Mouse (Mus musculus): Measurements from ENCODE around the gene Cep85l.

The Cep85l gene

DNA sequence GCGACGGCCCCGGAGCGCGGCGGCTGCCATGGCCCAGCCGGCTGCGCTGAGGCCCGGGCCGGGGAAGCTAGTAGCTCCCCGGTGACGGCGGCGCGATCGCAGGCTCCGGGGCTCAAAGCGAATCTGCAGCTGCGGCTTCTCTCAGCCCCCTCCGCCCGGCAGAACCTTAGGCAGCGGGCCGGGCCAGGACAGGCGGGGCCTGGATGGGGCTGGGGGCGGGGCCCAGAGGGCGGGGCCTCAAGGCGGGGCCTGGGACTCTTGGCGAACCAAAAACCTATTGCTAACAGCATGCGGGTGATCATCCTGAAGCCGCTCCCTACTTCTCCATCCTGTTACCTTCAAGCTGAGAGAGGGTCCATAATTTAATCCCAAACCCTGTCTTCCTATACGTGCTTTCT, at the start of gene Cep85l:
Gene Cep85l, minus strand, starts transcription at position 239 of the 398 bp plus-strand sequence.
- peak; percentile 77 for DNase-seq (ENCODE audit: low read depth, low spot score)

DNA sequence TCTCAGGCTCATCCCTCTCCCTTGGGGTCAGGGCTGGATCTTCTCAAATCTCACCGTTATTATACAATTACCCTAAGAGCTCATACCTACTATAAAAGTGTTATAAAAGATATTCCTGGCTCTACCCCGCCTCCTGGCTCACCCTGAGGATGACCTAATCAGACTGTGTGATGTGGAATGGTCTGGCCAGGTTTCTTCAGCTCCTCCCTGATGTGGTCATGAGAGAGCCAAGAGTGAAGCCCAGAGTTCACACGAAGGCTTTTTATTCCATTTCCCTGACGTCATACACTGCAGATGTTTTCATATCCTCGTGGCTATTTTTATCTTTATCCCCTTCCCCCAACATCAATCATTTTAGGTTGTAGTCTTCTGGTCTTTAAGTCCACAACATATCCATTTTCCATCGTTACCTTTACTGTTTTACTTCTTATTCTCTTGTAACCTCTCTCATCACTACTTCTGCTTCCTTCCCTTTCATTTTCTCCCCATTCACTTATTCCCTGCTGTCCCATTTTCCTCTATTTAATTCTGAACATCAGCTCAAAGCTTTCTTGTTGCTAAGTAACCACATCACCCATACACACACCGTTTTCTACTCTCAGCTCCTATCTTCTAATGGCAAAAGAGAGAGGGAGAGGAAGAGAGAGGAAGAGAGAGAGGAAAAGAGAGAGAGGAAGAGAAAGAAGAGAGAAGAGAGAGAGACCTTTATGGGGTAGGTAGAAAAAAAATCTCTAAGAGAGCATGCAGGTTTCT, 49.1 kb upstream of the Cep85l start:
- DNase-seq (ENCODE audit: low read depth, low spot score), result no peak

- no peak for DNase-seq (ENCODE audit: low read depth, low spot score)
These were observed 46.8 kb upstream of the Cep85l start for GRCm38 (mm10) chr10:53426524-53426923.

DNA sequence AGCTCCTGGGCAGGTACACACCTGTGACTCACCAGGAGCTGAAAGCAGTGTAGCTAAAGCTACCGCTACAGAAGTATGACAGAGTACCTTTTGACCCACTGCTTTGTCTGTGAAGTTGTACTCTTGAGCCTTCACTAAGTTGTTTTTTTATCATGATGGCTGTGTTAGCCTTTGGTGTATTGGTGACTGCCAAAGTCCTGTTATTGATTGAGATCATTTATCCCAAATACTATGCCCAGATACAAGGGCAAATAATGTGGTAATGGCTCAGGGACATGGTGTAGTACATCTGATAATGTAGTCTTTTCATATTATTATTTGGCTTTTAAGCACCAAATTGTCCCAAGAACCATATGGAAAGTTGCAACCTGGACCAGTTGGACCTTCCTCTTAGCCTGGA, 43.3 kb upstream of the Cep85l start:
- DNase-seq (ENCODE audit: low read depth, low spot score), result no peak

- DNase-seq (ENCODE audit: low read depth, low spot score), result no peak
These were observed 42.5 kb upstream of the Cep85l start for GRCm38 (mm10) chr10:53422206-53422605.

DNA sequence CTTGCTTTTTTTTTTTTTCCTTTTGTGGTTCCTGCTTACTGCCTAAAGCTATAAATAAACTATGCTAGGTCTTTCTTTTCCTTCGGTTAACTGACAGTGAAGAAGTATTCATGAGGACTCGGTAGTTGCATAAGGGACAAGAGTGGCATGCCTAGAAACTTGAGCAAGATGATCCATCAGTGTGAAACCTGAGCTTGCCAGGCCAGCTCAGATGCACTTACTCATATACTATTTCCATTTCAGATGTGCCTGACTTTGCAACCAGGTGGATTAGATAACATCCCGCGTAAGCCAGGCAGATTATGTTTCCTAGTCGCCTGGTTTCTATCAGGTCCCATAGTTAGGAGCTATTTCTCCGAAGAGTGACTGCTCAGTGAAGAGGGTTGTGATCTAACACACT, 41.9 kb upstream of the Cep85l start:
- DNase-seq (ENCODE audit: low read depth, low spot score), result no peak

DNA sequence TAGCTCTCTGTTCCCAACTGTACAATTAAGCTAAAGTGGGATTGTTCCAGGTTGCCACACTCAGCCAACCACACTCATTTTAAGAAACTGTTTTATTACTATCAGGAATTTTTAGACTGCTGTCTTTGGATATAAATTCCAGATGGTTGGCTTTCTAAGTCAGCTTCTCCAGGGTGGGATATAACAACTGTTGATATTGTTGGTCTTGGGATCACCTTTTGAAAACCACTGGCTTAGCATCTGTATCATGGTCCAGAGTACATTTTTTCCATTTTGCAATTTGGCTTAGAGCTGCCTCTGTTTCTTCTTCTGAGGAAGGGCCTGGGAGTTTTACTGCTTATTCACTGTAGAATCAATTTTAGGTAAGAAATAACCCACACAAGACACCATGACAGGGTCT, 40.3 kb upstream of the Cep85l start:
- DNase-seq (ENCODE audit: low read depth, low spot score), result no peak

DNA sequence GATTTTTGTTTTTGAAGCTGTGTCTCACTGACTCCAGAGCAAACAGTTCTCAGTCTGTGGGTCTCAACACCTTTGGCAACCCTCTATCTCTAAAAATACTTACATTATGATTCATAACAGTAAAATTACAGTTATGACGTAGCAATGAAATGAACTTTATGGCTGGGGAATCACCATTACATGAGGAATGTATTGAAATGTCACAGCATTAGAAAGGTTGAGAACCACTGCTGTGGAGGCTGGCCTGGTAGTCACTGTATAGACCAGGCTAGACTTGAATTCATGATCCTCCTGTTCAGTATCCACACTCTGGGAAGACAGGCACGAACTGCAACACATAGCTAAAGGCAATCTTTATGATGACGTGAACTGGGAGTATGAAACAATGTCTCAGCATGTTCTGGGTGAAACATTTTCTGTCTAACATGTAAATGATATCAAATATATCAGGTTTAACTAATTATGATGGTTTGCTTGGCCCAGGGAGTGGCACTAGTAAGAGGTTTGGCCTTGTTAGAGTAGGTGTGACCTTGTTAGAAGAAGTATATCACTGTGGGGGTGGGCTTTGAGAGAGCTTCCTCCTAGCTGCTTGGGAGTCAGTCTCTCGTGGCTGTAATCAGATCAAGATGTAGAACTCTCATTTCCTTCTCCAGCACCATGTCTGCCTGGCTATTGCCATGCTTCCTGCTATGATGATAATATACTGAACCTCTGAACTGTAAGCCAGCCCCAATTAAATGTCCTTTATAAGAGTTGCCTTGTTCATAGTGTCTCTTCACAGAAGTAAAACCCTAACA, 39.6 kb upstream of the Cep85l start:
- DNase-seq (ENCODE audit: low read depth, low spot score), result no peak

DNA sequence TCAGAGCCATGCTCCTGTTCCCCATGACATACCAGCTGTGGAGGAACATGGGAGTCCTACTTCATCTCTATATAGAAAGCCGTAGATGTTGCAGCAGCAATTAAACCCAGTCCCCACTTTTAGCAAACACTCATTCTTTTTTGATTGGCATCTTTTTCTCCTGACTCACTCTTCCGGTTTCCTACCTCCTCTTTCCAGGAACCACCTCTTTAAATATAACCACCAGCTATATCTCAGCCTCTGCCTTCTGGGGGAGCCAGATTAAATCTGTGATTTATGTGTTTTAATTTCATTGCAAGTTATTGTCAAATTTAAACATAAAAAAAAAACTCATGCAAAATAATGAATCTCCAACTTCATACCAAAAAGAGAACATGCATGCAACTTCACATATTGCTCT, 37.3 kb upstream of the Cep85l start:
- no peak for DNase-seq (ENCODE audit: low read depth, low spot score)

DNA sequence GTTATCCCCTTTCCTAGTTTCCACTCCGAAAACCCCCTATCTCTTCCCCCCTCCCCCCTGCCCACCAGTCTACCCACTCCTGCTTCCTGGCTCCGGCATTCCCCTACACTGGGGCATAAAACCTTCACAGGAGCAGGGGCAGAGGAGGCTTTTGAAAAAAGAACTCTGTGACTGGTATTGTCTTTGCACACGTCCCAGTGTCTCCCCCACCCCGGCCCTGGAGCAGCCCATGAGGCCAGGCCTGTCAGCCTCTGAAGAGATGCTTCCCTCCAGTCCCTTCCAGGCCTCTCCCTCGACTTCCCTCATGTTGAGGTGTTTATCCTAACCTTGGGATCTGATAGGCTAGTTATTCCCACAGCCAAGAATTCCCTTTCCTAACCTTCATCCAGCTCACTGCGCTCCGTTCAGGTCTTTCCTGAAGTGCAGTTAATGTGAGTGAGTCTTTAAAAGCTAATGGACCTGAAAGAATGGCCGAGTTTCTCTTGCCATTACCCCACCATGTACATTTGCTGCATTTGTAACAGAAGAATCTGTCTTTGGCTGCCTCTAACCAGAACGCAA, 36.5 kb upstream of the Cep85l start:
- no peak for DNase-seq (ENCODE audit: low read depth, low spot score)

GRCm38 (mm10) chr10:53415252-53415651, 35.5 kb upstream of the Cep85l start:
- DNase-seq (ENCODE audit: low read depth, low spot score), result no peak

- DNase-seq (ENCODE audit: low read depth, low spot score), result no peak
These were observed 34.6 kb upstream of the Cep85l start for GRCm38 (mm10) chr10:53414092-53415085.

GRCm38 (mm10) chr10:53412936-53413335, 33.2 kb upstream of the Cep85l start:
- DNase-seq (ENCODE audit: low read depth, low spot score), result no peak

DNA sequence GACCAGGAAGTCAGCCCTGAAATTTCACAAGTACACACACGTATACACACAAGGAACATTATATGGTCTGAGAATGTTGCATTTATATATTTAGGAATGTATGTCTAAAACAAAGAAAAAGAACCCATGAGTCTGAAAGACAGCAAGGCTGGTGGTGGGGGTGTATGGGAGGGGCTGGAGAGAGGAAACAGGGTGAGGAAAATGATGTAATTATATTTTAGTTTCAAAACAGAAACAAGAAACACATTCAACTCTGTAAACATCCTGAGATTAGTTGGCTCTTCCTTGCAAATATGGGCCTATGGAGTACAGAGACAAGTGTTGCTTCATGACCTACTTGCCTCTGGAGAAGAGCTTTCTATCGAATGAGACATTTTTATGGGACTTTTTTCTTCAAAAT, 32.4 kb upstream of the Cep85l start:
- DNase-seq (ENCODE audit: low read depth, low spot score), result no peak

- no peak for DNase-seq (ENCODE audit: low read depth, low spot score)
These were observed 31.1 kb upstream of the Cep85l start for GRCm38 (mm10) chr10:53410831-53411230.

GRCm38 (mm10) chr10:53407422-53407821, 27.7 kb upstream of the Cep85l start:
- no peak for DNase-seq (ENCODE audit: low read depth, low spot score)

DNA sequence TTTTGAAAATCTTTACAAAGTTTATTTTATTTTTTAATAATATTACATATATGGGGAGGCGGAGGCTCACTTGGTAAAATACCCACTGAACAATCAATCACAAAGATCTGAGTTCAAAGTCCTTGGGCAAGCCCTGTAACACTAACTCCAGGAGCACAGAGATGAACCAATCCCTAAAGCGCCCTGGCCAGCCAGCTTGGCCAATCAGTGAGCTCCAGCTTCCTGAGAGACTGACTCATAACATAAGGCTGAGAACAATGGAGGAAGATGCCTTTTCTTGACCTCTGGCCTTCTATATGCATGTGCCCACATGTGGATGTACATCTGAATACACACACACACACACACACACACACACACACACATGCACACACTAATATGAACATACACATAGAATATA, 27.1 kb upstream of the Cep85l start:
- DNase-seq (ENCODE audit: low read depth, low spot score), result no peak

DNA sequence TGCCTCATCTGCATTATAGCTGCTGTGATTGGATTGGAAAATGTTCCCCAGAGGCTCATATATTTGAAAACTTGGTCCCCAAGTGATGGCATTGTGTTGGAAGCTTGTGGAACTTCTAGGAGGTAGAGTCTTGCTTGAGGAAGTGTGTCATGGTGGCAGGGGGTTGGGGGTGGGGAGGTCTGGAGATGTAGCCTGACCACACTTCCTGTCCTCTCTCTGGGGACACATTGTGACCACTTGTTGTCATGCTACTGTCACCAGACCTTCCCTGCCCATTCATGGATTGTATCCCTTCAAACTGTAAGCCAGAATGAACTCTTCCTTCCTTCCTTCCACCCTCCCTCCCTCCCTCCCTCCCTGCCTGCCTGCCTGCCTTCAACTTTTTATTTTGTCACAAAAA, 22.5 kb upstream of the Cep85l start:
- no peak for DNase-seq (ENCODE audit: low read depth, low spot score)

DNA sequence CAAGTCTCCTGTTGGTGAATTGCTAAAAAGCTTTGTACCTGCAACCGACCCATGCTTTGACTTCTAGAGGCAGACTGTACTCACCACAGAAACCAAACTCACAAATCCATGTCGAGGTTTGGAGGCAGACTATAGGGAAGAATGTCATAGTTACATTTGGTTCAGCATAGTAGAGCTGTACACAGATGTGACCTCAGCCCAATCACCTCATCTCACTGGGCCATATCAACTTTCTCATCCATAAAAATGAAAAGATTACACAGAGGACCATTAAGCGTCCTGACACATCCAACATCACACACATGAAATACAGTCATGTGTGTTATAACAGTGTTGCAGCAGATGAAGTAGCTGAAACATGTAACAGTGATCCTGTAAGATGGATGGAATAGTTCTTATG, 19.3 kb upstream of the Cep85l start:
- DNase-seq (ENCODE audit: low read depth, low spot score), result no peak

DNA sequence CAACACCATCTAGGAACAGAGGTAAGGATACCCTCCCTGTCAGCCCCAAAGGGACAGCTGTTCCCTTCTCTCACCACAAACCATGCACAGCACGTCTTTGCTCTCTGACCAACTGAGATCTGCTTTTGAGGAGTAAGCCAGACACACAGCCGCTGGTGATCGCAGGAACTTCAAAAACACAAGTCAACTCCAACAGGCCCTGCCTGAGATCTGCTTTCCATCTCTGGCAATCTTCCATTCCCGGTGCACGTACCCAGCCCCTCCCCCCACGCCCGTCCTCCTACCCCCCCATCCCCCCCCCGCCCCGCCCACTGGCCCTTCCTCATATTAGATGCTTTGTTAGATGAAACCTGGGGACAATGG, 18.8 kb upstream of the Cep85l start:
- DNase-seq (ENCODE audit: low read depth, low spot score), result no peak

DNA sequence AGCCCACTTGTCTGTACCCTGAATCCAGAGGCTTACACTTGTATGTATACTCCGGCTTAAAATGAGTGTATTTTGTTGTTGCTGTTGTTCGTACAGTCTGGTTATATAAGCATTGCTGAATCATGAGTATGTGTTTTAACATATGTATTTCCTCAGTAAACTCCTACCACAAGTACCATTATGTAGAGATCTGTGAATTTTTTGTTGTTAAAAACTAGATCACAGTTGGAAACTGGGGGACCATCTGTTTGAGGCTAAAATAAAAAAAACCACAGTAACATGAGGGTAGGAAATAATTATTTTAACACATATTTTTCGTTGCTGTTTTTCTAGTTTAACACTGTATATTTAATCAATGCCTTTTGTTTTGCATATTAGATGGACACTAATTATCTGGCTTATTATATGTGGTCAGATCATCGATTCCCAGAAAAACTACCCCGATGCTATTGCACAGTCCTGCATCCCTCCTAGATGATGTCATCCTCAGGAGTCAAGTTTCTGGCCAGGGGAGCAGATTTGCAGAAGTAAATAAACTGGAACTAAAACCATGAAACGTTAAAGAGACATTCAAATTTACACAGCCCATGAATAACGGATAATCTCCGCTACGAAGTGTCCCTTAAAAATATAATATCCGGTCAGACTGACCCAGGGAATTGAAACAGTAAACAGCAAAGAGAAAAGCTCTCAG, 18.2 kb upstream of the Cep85l start:
- DNase-seq (ENCODE audit: low read depth, low spot score), result no peak
